Mouse (Mus musculus) E14TG2a.4 (cell line): ENCODE results near the gene Pga5.

Experiments
- H3K27me3 ChIP-seq: 2 replicates; pipeline ENCODE4 v1.6.1; 2014; ENCODE audit warnings: low read length, control low read depth; ENCODE audit not compliant: insufficient read depth
- H3K36me3 ChIP-seq: 2 replicates; pipeline ENCODE4 v1.6.1; 2014; ENCODE audit warnings: low read length, control low read depth; ENCODE audit not compliant: insufficient read depth
- H3K4me1 ChIP-seq: replicated peaks from 2 replicates; pipeline ENCODE4 v1.6.1; 2014; ENCODE audit warnings: low read depth, low read length, control low read depth
- H3K4me3 ChIP-seq: replicated peaks from 2 replicates; pipeline ENCODE4 v1.5.1; 2014; ENCODE audit warnings: mild to moderate bottlenecking, low read length
- H3K9me3 ChIP-seq: 2 replicates; pipeline ENCODE4 v1.6.1; 2014; ENCODE audit warnings: low read length, control low read depth
- CTCF ChIP-seq: conservative IDR thresholded peaks from 2 replicates; pipeline ENCODE4 v1.5.1; 2014; ENCODE audit warnings: low read length
- NANOG ChIP-seq: IDR thresholded peaks from 2 replicates; pipeline ENCODE4 v1.6.1; 2014; ENCODE audit warnings: borderline replicate concordance, low read length, mixed read lengths
- POU5F1 ChIP-seq: IDR thresholded peaks from 2 replicates; pipeline ENCODE4 v1.6.1; 2014; ENCODE audit warnings: low read length, borderline replicate concordance

Gene Pga5

GRCm38 (mm10) chr19:10688537-10689352, 10.9 kb upstream of the Pga5 start, which contains the start of gene Vps37c:
TSS of gene Vps37c (plus strand) at chr19:10688735.
- peaks cover 44% of the 10 kb centered on the region for H3K4me1 ChIP-seq
- no peaks in the 10 kb centered on the region for H3K9me3 ChIP-seq
- peak within 1 kb of the TSS; percentile 98 for H3K4me3 ChIP-seq
- H3K27me3 ChIP-seq = peaks cover 17% of the 10 kb centered on the region
- TF ChIP-seq NANOG (no peak), CTCF (no peak), POU5F1 (no peak)
- H3K36me3 ChIP-seq = no peaks in the 10 kb centered on the region; the same call in 1 of the 2 replicates

- TF ChIP-seq NANOG (no peak), CTCF (no peak), POU5F1 (no peak)
- Histone ChIP-seq H3K36me3 (no peaks in the 10 kb centered on the region), H3K27me3 (peaks cover 24% of the 10 kb centered on the region), H3K9me3 (no peaks in the 10 kb centered on the region), H3K4me3 (no peak overlapping the region), H3K4me1 (peaks cover 26% of the 10 kb centered on the region)
Observed at GRCm38 (mm10) chr19:10685727-10686126, 7.9 kb upstream of the Pga5 start.

- H3K4me3 ChIP-seq = no peak overlapping the region
- H3K4me1 ChIP-seq = peaks cover 22% of the 10 kb centered on the region
- TF ChIP-seq POU5F1 (no peak), CTCF (no peak), NANOG (no peak)
- no peaks in the 10 kb centered on the region for H3K9me3 ChIP-seq
- H3K27me3 ChIP-seq = peaks cover 24% of the 10 kb centered on the region
- no peaks in the 10 kb centered on the region for H3K36me3 ChIP-seq
Observed at GRCm38 (mm10) chr19:10685081-10685480, 7.2 kb upstream of the Pga5 start.

- no peaks in the 10 kb centered on the region for H3K9me3 ChIP-seq
- no peaks in the 10 kb centered on the region for H3K36me3 ChIP-seq
- TF ChIP-seq POU5F1 (no peak), NANOG (no peak), CTCF (no peak)
- H3K27me3 ChIP-seq = peaks cover 30% of the 10 kb centered on the region
- no peak overlapping the region for H3K4me3 ChIP-seq
- H3K4me1 ChIP-seq = peaks cover 16% of the 10 kb centered on the region
Observed at GRCm38 (mm10) chr19:10681571-10681970, 3.7 kb upstream of the Pga5 start.

- H3K4me3 ChIP-seq = no peak overlapping the region
- no peaks in the 10 kb centered on the region for H3K9me3 ChIP-seq
- H3K36me3 ChIP-seq = no peaks in the 10 kb centered on the region
- TF ChIP-seq POU5F1 (no peak), CTCF (no peak)
- peaks cover 45% of the 10 kb centered on the region for H3K4me1 ChIP-seq
- H3K27me3 ChIP-seq = peaks cover 29% of the 10 kb centered on the region
Observed at GRCm38 (mm10) chr19:10678772-10679067, 849 bp upstream of the Pga5 start.

- Histone ChIP-seq H3K4me3 (peak overlapping the region; percentile 50), H3K27me3 (peaks cover 22% of the 10 kb centered on the region), H3K9me3 (no peaks in the 10 kb centered on the region), H3K36me3 (no peaks in the 10 kb centered on the region), H3K4me1 (peaks cover 60% of the 10 kb centered on the region)
- TF ChIP-seq CTCF = peak; percentile 13; the same call in 1 of the 2 replicates
- TF ChIP-seq POU5F1 = no peak
Observed at GRCm38 (mm10) chr19:10676656-10677055, 1.2 kb downstream of the Pga5 start.

GRCm38 (mm10) chr19:10673275-10673674, 4.6 kb downstream of the Pga5 start:
- Histone ChIP-seq H3K4me3 (no peak overlapping the region), H3K36me3 (no peaks in the 10 kb centered on the region), H3K9me3 (no peaks in the 10 kb centered on the region), H3K4me1 (peaks cover 81% of the 10 kb centered on the region), H3K27me3 (peaks cover 28% of the 10 kb centered on the region)
- TF ChIP-seq POU5F1 = no peak
- no peak for TF ChIP-seq CTCF
- TF ChIP-seq NANOG = no peak

GRCm38 (mm10) chr19:10671854-10672417, 5.9 kb downstream of the Pga5 start:
- Histone ChIP-seq H3K4me1 (peaks cover 68% of the 10 kb centered on the region), H3K27me3 (peaks cover 22% of the 10 kb centered on the region), H3K9me3 (no peaks in the 10 kb centered on the region), H3K36me3 (no peaks in the 10 kb centered on the region), H3K4me3 (no peak overlapping the region)
- no peak for TF ChIP-seq POU5F1
- no peak for TF ChIP-seq NANOG
- no peak for TF ChIP-seq CTCF

- TF ChIP-seq NANOG = no peak
- Histone ChIP-seq H3K9me3 (no peaks in the 10 kb centered on the region), H3K36me3 (no peaks in the 10 kb centered on the region), H3K4me1 (peaks cover 62% of the 10 kb centered on the region), H3K27me3 (peaks cover 20% of the 10 kb centered on the region), H3K4me3 (no peak overlapping the region)
Observed at GRCm38 (mm10) chr19:10671319-10671718, 6.6 kb downstream of the Pga5 start.
